Mouse (Mus musculus) kidney, postnatal 4 days (tissue): ENCODE results near the gene 4933402N03Rik.

Experiments
- DNase-seq, 2 experiments: peaks; one replicate each; pipeline ENCODE4 v3.0.0; 2021; ENCODE audit warnings: mixed read lengths in 2 of 2

Gene 4933402N03Rik

GRCm38 (mm10) chr7:131146214-131146613 lies at the start of gene 4933402N03Rik:
Gene 4933402N03Rik (minus strand): TSS chr7:131146314.
- no peak for DNase-seq

- no peak for DNase-seq
These were observed 41.9 kb upstream of the 4933402N03Rik start for GRCm38 (mm10) chr7:131187996-131188395.

- no peak for DNase-seq
These were observed 40.9 kb upstream of the 4933402N03Rik start for GRCm38 (mm10) chr7:131187047-131187446.

GRCm38 (mm10) chr7:131184339-131184738 lies 38.2 kb upstream of the 4933402N03Rik start:
- peak in 1 of 2 experiments; percentile 10 for DNase-seq

GRCm38 (mm10) chr7:131182685-131183084 lies 36.6 kb upstream of the 4933402N03Rik start:
- peak; percentile 67 to 70 for DNase-seq

- DNase-seq, result no peak
These were observed 28.0 kb upstream of the 4933402N03Rik start, which contains the start of gene 5430419D17Rik for GRCm38 (mm10) chr7:131174121-131174520. Gene 5430419D17Rik (plus strand): TSS chr7:131174402.

- DNase-seq, result no peak
These were observed 23.0 kb upstream of the 4933402N03Rik start for GRCm38 (mm10) chr7:131169099-131169498.

- no peak for DNase-seq
These were observed 21.7 kb upstream of the 4933402N03Rik start for GRCm38 (mm10) chr7:131167771-131168170.

GRCm38 (mm10) chr7:131162251-131162650 lies 16.1 kb upstream of the 4933402N03Rik start:
- no peak for DNase-seq

GRCm38 (mm10) chr7:131153044-131153443 lies 6.9 kb upstream of the 4933402N03Rik start:
- no peak for DNase-seq

- no peak for DNase-seq
These were observed 4.1 kb upstream of the 4933402N03Rik start for GRCm38 (mm10) chr7:131150179-131150578.

GRCm38 (mm10) chr7:131133181-131133580 lies 12.9 kb downstream of the 4933402N03Rik start:
- DNase-seq, result no peak

GRCm38 (mm10) chr7:131130021-131130420 lies 16.1 kb downstream of the 4933402N03Rik start:
- no peak for DNase-seq

GRCm38 (mm10) chr7:131122210-131122807 lies 23.8 kb downstream of the 4933402N03Rik start:
- DNase-seq, result no peak

- no peak for DNase-seq
These were observed 31.7 kb downstream of the 4933402N03Rik start for GRCm38 (mm10) chr7:131114434-131114833.

GRCm38 (mm10) chr7:131113676-131114075 lies 32.4 kb downstream of the 4933402N03Rik start:
- DNase-seq, result peak; percentile 23 to 36

GRCm38 (mm10) chr7:131112486-131112885 lies 33.6 kb downstream of the 4933402N03Rik start:
- DNase-seq, result peak; percentile 65 to 68
